Mouse (Mus musculus): ENCODE results near the gene Mrpl57.

DNA sequence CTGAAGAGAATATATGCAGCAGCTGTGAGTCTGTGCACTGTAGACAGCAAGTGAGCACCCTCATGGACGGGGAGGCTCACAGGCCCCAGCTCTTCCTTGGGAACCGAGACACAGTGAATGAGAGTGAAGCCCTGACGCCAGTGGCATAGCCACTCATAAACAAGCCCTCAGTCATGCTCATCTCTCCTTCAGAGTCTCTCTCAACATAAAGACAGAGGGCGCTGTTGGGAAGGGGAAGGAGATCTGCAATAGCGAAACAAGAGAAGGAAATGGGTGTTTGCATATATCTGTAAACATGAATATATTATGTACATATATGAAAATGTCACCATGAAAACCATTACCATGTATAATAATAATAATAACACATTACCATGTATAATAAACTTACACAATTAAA, 17.5 kb upstream of the Mrpl57 start:
- TF ChIP-seq CTCF (IDR thresholded peaks at IDR 0.05; ENCODE audit: low read depth, low read length): peak; percentile 14
- no peak for TF ChIP-seq POLR2A (IDR thresholded peaks at IDR 0.05; ENCODE audit: insufficient read depth, low read length)
- TF ChIP-seq EP300 (IDR thresholded peaks at IDR 0.05; ENCODE audit: insufficient read depth, low read depth, low read length): no peak
